Comparison of ENCODE assay signal across 21 mouse cellular contexts in the genomic region with DNA sequence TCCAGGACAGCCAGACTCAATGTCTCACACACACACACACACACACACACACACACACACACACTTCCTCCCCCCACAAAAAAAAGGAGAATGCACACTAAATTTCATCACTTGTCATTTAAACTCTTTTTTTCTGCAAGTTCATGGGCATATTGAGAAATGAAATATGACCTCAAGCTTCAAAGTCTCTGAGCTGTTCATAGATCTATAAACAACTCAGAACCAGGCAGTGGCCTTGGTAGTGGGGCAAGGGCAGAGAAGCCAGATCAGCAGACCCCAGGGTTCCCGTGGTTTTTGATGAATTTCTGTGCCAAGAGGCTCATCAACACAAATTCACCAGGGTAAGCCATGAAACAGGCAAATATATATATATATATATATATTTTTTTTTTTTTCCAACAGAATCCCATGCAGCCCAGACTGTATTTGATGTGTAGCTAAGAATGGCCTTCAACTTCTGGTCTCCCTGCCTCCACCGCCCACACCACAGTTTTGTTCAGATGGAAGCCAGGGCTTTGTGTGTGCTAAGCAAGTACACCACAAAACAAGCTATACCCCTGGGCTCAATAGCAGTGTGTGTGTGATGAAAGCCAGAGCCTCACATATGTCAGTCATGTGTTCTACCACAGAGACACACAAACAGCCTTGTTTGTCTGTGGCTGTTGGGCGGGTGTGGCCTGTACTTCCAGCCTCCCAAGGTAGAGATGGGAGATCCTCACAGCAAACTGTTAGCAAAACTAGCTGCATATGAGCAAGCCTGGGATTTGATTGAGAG. TPM values are rescaled to one million over a fixed set of nuclear protein-coding genes. Genes with fewer than 3 reads are reported as not detected.
DNase-seq lines count a peak whose midpoint lies in the region; ATAC-seq lines count a peak whose summit lies in the region.
"Had no signal": no experiment of that assay in that cellular context is flagged by ENCODE, and none has a peak within 500 bp of the region (broad histone marks: within the 10 kb centered on the region; RNA-seq: fewer than 3 reads in every experiment).

No protein-coding gene starts in this region.

- H3K9ac ChIP-seq in embryonic facial prominence, embryonic 12.5 days, result no peak overlapping the region
- H3K9ac ChIP-seq in limb, embryonic 13.5 days, result no peak overlapping the region
- H3K9ac ChIP-seq in embryonic facial prominence, embryonic 14.5 days (ENCODE audit: low read depth, low read length), result no peak overlapping the region
- H3K9ac ChIP-seq: forebrain, postnatal 0 days; hindbrain, embryonic 14.5 days; lung, embryonic 15.5 days; neural tube, embryonic 12.5 days had no signal

- no peaks in the 10 kb centered on the region for H3K27me3 ChIP-seq in embryonic facial prominence, embryonic 12.5 days
- no peaks in the 10 kb centered on the region for H3K27me3 ChIP-seq in embryonic facial prominence, embryonic 10.5 days (replicated peaks; ENCODE audit: low read depth, poor library complexity, severe bottlenecking)
- no peaks in the 10 kb centered on the region for H3K27me3 ChIP-seq in limb, embryonic 13.5 days
- no peaks in the 10 kb centered on the region for H3K27me3 ChIP-seq in limb, embryonic 10.5 days (ENCODE audit: low read depth, poor library complexity, severe bottlenecking)
- H3K27me3 ChIP-seq in embryonic facial prominence, embryonic 14.5 days (replicated peaks; ENCODE audit: control insufficient read depth, insufficient read depth, low read length), result no peaks in the 10 kb centered on the region
- H3K27me3 ChIP-seq: lung, embryonic 15.5 days; neural tube, embryonic 12.5 days had no signal

- H3K4me1 ChIP-seq in embryonic facial prominence, embryonic 12.5 days, result 0 out of 2 replicates have a peak, but pooled peaks cover 2% of the 10 kb centered on the region
- peaks cover 4% of the 10 kb centered on the region for H3K4me1 ChIP-seq in embryonic facial prominence, embryonic 10.5 days
- H3K4me1 ChIP-seq in limb, embryonic 13.5 days, result peaks cover 8% of the 10 kb centered on the region
- peaks cover under 1% of the 10 kb centered on the region; the same call in 1 of the 2 replicates for H3K4me1 ChIP-seq in limb, embryonic 10.5 days
- no peaks in the 10 kb centered on the region for H3K4me1 ChIP-seq in embryonic facial prominence, embryonic 14.5 days (ENCODE audit: control insufficient read depth, insufficient read depth, low read length)
- H3K4me1 ChIP-seq: lung, embryonic 15.5 days; neural tube, embryonic 12.5 days had no signal

- no peaks in the 10 kb centered on the region for H3K36me3 ChIP-seq in embryonic facial prominence, embryonic 12.5 days
- H3K36me3 ChIP-seq in embryonic facial prominence, embryonic 10.5 days (replicated peaks), result no peaks in the 10 kb centered on the region
- H3K36me3 ChIP-seq in limb, embryonic 13.5 days, result no peaks in the 10 kb centered on the region
- no peaks in the 10 kb centered on the region for H3K36me3 ChIP-seq in limb, embryonic 10.5 days
- no peaks in the 10 kb centered on the region for H3K36me3 ChIP-seq in embryonic facial prominence, embryonic 14.5 days (ENCODE audit: control insufficient read depth, insufficient read depth, low read length)
- H3K36me3 ChIP-seq: forebrain, embryonic 10.5 days; lung, embryonic 15.5 days; neural tube, embryonic 12.5 days had no signal

- no peak overlapping the region for H3K4me3 ChIP-seq in embryonic facial prominence, embryonic 12.5 days
- no peak overlapping the region for H3K4me3 ChIP-seq in embryonic facial prominence, embryonic 10.5 days
- no peak overlapping the region for H3K4me3 ChIP-seq in limb, embryonic 13.5 days
- H3K4me3 ChIP-seq in limb, embryonic 10.5 days, result no peak overlapping the region
- H3K4me3 ChIP-seq in embryonic facial prominence, embryonic 14.5 days (ENCODE audit: low read depth, low read length), result no peak overlapping the region
- H3K4me3 ChIP-seq: forebrain, embryonic 10.5 days; lung, embryonic 15.5 days; neural tube, embryonic 12.5 days had no signal

- no peak overlapping the region for H3K4me2 ChIP-seq in embryonic facial prominence, embryonic 12.5 days (replicated peaks)
- H3K4me2 ChIP-seq in limb, embryonic 13.5 days (replicated peaks), result no peak overlapping the region
- H3K4me2 ChIP-seq in embryonic facial prominence, embryonic 14.5 days (ENCODE audit: low read depth, low read length), result no peak overlapping the region
- H3K4me2 ChIP-seq: hindbrain, embryonic 14.5 days; liver, embryonic 11.5 days; lung, embryonic 15.5 days; midbrain, embryonic 11.5 days; neural tube, embryonic 12.5 days had no signal

- no peaks in the 10 kb centered on the region for H3K9me3 ChIP-seq in embryonic facial prominence, embryonic 12.5 days
- H3K9me3 ChIP-seq in embryonic facial prominence, embryonic 10.5 days, result no peaks in the 10 kb centered on the region
- H3K9me3 ChIP-seq in limb, embryonic 13.5 days, result peaks cover 8% of the 10 kb centered on the region; the same call in 1 of the 2 replicates
- no peaks in the 10 kb centered on the region for H3K9me3 ChIP-seq in limb, embryonic 10.5 days (replicated peaks)
- peaks cover 8% of the 10 kb centered on the region; the same call in 1 of the 2 replicates for H3K9me3 ChIP-seq in embryonic facial prominence, embryonic 14.5 days (ENCODE audit: control insufficient read depth, low read length)
- H3K9me3 ChIP-seq: forebrain, embryonic 10.5 days; lung, embryonic 15.5 days; neural tube, embryonic 12.5 days had no signal

- no peak for DNase-seq in embryonic facial prominence, embryonic 10.5 days (ENCODE audit: low spot score)
- DNase-seq in limb, embryonic 10.5 days (ENCODE audit: low spot score), result no peak
- peak; percentile 34 for DNase-seq in embryonic facial prominence, embryonic 14.5 days (ENCODE audit: low spot score)
- no peak for DNase-seq in kidney, postnatal 4 days
- DNase-seq in cerebellum, postnatal 10 days, result no peak
- DNase-seq: B cell, adult 2 months; cerebellum, adult 18-20 months; forebrain, postnatal 0 days; gastrocnemius, postnatal 36 days; heart, postnatal 36 days; kidney, adult 9 months; kidney, postnatal 25 days had no signal

- 80% methylated on average over 3 of the region's 3 CpGs for WGBS in embryonic facial prominence, embryonic 12.5 days
- WGBS in embryonic facial prominence, embryonic 10.5 days, result 86% methylated on average over 3 of the region's 3 CpGs
- WGBS in limb, embryonic 13.5 days, result 60% methylated on average over 3 of the region's 3 CpGs
- 85% methylated on average over 3 of the region's 3 CpGs for WGBS in limb, embryonic 10.5 days
- WGBS in embryonic facial prominence, embryonic 14.5 days, result 65% methylated on average over 3 of the region's 3 CpGs

- no peak for ATAC-seq in embryonic facial prominence, embryonic 12.5 days (ENCODE audit: insufficient number of reproducible peaks, insufficient read depth, low FRiP score, low TSS enrichment)
- ATAC-seq in limb, embryonic 13.5 days (ENCODE audit: low FRiP score, low read depth), result no peak
- no peak for ATAC-seq in embryonic facial prominence, embryonic 14.5 days (ENCODE audit: low read depth)
- ATAC-seq: forebrain, postnatal 0 days had no signal

- 0 out of 2 replicates have a peak overlapping the region, but pooled peaks have one; percentile 36 for H3K27ac ChIP-seq in embryonic facial prominence, embryonic 12.5 days
- no peak overlapping the region for H3K27ac ChIP-seq in embryonic facial prominence, embryonic 10.5 days (replicated peaks)
- H3K27ac ChIP-seq in limb, embryonic 13.5 days, result 0 out of 2 replicates have a peak overlapping the region, but pooled peaks have one; percentile 3
- H3K27ac ChIP-seq in limb, embryonic 10.5 days, result no peak overlapping the region
- no peak overlapping the region for H3K27ac ChIP-seq in embryonic facial prominence, embryonic 14.5 days (replicated peaks; ENCODE audit: low read depth, low read length)
- H3K27ac ChIP-seq: forebrain, embryonic 10.5 days; hindbrain, embryonic 14.5 days; lung, embryonic 15.5 days; macrophage; neural tube, embryonic 12.5 days had no signal

RNA-seq across cellular contexts. Expression of a gene that starts 27.8 kb away (rescaled TPM):
- 46.0 and 48.7 TPM in 2 replicates for polyA plus RNA-seq in embryonic facial prominence, embryonic 12.5 days (2016; fragmentation: Nextera tagmentation; extraction: Ambion mirVana)
- 40.4 and 48.1 TPM in 2 replicates for polyA plus RNA-seq in embryonic facial prominence, embryonic 10.5 days (2016; fragmentation: Nextera tagmentation; extraction: Ambion mirVana)
- polyA plus RNA-seq in limb, embryonic 13.5 days (2015; fragmentation: Nextera tagmentation; extraction: Ambion mirVana), result 60.7 and 61.3 TPM in 2 replicates
- 47.5 and 59.2 TPM in 2 replicates for polyA plus RNA-seq in limb, embryonic 10.5 days (2016; fragmentation: Nextera tagmentation; extraction: Ambion mirVana)
- polyA plus RNA-seq in embryonic facial prominence, embryonic 14.5 days (2014; fragmentation: Nextera tagmentation; extraction: Ambion mirVana), result 52.0 and 61.2 TPM in 2 replicates

Comparison
In these comparisons a context has a peak if more than half of its experiments do, and no peak if none do; other contexts are left out.
1. H3K27ac ChIP-seq: peak in embryonic facial prominence, embryonic 12.5 days (single experiment) and limb, embryonic 13.5 days (single experiment); none in embryonic facial prominence, embryonic 10.5 days (single experiment), limb, embryonic 10.5 days (single experiment) and embryonic facial prominence, embryonic 14.5 days (single experiment).